Mouse (Mus musculus) cerebellum, postnatal 4 days (tissue): ENCODE data around the gene Camta1.
"Not testable (repeated sequence)": the region's sequence is repeated elsewhere in the genome, so short reads cannot be mapped to it uniquely, and the experiment has no call there.

Experiments
- DNase-seq, 2 experiments: peaks; one replicate each; pipeline ENCODE4 v3.0.0; 2022; ENCODE audit warnings: low spot score in 2 of 2, mixed read lengths in 1 of 2

The Camta1 gene

GRCm38 (mm10) chr4:151073108-151073744 is 788.5 kb downstream of the Camta1 start:
- peak; percentile 48 to 87 for DNase-seq

GRCm38 (mm10) chr4:151070962-151071361 is 790.7 kb downstream of the Camta1 start:
- no peak for DNase-seq

- DNase-seq = no peak
These were observed 792.9 kb downstream of the Camta1 start for GRCm38 (mm10) chr4:151068751-151069150.

GRCm38 (mm10) chr4:151059566-151059965 is 802.1 kb downstream of the Camta1 start:
- DNase-seq = no peak

- no peak for DNase-seq
These were observed 803.0 kb downstream of the Camta1 start for GRCm38 (mm10) chr4:151058634-151059033.

GRCm38 (mm10) chr4:151057347-151058321 is 804.0 kb downstream of the Camta1 start, which contains the start of gene Vamp3:
TSS of gene Vamp3 (minus strand) at chr4:151057963.
- peak; percentile 99 for DNase-seq

- DNase-seq = no peak
These were observed 810.5 kb downstream of the Camta1 start for GRCm38 (mm10) chr4:151051162-151051561.

GRCm38 (mm10) chr4:151046524-151046923 is 815.2 kb downstream of the Camta1 start:
- no peak for DNase-seq

- no peak for DNase-seq
These were observed 816.6 kb downstream of the Camta1 start for GRCm38 (mm10) chr4:151044944-151045570.

- peak; percentile 94 to 96 for DNase-seq
These were observed 817.4 kb downstream of the Camta1 start, which contains the start of gene Per3 for GRCm38 (mm10) chr4:151044037-151044943. TSS of gene Per3 (minus strand) at chr4:151044665.

- no peak for DNase-seq
These were observed 818.4 kb downstream of the Camta1 start for GRCm38 (mm10) chr4:151043281-151043680.

- DNase-seq = no peak
These were observed 820.2 kb downstream of the Camta1 start for GRCm38 (mm10) chr4:151041506-151041905.

GRCm38 (mm10) chr4:151037800-151038199 is 823.9 kb downstream of the Camta1 start:
- no peak for DNase-seq

- DNase-seq = no peak
These were observed 825.2 kb downstream of the Camta1 start for GRCm38 (mm10) chr4:151036521-151036920.

GRCm38 (mm10) chr4:151027001-151027400 is 834.7 kb downstream of the Camta1 start:
- peak in 1 of 2 experiments; percentile 17 for DNase-seq

GRCm38 (mm10) chr4:151024152-151024551 is 837.5 kb downstream of the Camta1 start:
- no peak for DNase-seq

- not testable (repeated sequence) for DNase-seq
These were observed 844.3 kb downstream of the Camta1 start for GRCm38 (mm10) chr4:151017356-151017755.

- DNase-seq = no peak
These were observed 845.7 kb downstream of the Camta1 start for GRCm38 (mm10) chr4:151015946-151016345.

GRCm38 (mm10) chr4:151010316-151010715 is 851.4 kb downstream of the Camta1 start:
- no peak for DNase-seq

GRCm38 (mm10) chr4:151006945-151007344 is 854.7 kb downstream of the Camta1 start:
- DNase-seq = peak in 1 of 2 experiments; percentile 51
